Mouse (Mus musculus): ENCODE results near the gene Atp1a1.

Atp1a1 gene

DNA sequence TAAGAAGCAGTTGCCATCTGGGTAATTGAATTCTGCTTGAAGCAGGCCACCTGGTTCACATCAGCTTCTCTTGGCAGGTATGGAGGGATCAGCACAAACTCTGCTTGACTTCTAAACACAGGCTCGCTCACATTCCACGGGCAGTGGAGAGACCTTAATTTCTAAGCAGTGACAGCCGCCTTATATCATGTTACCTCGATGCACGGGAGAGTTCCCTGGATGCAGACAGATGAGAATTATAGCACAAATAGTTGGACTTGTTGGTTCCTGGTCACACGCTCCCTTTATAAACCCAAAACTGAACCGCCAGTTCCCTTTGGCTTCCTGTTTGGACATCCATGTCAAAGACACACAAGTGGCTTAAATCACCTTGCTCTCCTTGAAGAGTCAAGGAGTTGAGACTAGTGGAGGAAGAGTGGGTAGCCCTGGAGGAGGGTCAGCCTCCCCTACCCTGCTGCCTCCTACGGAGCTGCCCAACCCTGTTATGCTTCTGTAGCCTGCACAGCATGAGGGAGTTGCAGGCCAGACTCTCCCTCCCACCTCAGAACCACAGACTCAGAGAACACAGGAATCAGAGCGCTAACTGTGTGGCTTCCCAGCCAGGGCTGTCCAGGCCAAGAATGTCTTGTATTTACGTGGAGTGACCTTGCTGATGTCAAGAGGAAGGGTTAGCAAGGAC is 7.5 kb upstream of the Atp1a1 start:
- DNase-seq (ENCODE audit: low spot score in 2 of 2), result no peak

DNA sequence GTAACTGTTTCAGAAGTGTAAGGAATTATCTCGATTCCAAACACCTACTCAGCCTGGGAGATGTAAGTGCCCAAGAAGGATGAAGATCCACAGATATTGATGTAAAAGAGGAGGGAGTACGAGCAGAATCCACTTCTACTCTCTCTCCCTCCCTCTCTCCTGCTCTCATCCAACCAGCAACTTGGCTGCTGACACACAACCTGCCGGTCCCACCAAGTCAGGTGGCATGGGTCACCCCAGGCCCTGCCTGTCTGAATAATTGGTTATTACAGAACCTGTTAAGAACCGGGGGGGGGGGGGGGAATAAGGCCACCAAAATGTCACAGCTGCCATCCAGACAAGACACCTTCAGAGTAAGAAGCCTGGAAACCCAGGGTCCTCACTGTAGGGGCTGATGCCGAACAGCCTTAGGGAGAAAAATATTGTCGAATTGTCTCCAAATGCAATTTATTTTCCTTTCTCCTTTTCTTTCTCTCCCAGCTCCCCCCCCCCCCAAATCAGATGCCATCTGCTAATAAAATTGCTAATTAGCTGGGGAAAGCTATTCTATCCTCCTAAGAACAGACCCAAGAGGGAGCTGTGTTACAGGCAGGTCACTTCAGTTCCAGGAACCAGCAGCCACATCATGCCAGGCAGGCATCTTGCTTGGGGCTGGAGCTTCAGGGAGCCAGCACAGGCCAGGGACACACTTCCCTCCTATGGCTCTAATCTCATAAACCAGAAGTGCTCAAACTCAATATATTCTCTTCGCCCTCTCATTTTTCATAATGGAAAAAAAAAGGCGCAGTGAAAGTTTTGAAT is 6.7 kb upstream of the Atp1a1 start:
- no peak for DNase-seq (ENCODE audit: low spot score in 2 of 2)

DNA sequence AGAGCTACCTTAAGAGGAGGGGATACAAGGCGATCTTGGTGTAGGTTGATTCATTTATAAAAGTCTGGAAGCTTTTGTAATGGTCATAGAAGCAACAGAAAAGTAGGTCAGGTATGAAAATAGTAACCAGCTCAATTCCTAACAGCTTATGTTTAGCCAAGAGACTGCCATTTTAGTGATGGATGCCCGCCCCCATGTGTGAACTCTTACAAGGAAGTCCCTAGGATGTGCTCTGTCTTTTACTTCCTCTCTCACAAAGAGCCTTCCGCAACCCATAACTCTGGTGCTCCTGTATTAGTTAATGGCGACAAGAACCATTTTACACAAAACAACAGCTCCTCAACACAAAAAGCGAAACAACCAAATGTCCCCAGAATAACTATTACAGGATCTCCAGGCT is 4.8 kb upstream of the Atp1a1 start:
- no peak for DNase-seq (ENCODE audit: low spot score in 2 of 2)

DNA sequence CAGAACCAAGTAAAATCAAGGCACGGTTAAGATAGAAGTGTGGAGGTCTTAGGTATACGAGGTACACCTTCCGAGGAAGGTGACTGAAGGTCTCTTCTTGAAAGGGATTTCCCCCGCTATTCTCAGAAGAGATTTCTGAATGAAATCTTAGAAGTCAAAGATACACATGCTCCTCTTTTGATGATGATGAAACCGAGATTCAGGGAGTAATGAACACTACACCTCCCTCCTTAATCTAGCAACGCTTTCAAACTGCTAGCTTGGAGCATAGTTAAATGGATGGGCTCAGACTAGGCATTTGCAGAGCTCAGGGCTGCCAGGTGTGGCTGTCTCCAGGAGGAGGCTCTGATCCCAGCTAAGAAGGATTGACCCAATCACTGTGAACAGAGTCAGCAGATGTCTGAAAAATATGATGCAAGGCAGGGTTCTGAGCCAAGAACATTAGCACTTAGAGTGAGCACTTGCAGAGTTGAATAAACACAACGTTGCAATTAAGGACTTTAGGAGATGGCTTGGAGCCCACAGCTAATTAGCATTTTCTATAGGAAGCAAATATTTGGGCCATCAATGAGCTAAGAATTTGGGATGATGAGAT is 2.5 kb upstream of the Atp1a1 start:
- no peak for DNase-seq (ENCODE audit: low spot score in 2 of 2)

DNA sequence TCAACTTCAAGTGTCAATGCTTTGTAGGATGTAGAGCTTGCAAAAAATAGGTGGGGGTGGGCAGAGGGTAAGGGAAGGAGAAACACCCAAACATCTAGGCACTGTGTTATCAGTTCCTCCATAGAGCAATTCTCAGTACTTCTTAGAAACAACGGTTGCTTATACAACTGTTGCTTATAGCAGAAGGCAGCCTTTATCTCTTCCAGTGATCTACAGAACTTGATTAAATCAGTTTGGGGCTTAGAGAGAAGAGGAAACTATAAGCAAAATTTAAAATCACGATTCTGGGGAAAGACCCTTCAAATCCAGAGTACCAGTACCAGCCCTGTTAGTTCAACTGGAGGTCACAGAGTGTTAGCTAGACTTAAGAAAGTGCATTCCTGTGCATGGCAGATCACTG is 1.2 kb upstream of the Atp1a1 start:
- no peak for DNase-seq (ENCODE audit: low spot score in 2 of 2)

DNA sequence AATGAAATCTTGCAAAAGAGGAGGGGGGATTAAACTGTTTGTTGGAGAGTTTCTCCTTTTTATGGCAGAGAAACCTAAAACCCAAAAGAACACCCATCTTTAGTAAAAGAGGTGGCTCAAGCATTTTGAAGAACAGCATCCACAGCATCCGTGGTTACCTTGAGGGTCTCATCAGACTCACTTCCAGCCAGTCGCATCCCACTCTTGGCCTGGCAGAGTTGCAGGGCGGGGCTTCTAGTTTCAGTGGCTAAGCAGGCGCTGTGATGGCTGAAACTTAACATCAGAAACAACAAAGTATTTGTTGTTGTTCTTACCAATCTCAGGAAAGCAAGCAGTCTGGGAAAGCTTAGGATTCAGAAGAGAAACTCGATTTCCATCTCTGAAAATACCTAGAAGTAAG is 807 bp upstream of the Atp1a1 start:
- DNase-seq (ENCODE audit: low spot score in 2 of 2), result no peak

DNA sequence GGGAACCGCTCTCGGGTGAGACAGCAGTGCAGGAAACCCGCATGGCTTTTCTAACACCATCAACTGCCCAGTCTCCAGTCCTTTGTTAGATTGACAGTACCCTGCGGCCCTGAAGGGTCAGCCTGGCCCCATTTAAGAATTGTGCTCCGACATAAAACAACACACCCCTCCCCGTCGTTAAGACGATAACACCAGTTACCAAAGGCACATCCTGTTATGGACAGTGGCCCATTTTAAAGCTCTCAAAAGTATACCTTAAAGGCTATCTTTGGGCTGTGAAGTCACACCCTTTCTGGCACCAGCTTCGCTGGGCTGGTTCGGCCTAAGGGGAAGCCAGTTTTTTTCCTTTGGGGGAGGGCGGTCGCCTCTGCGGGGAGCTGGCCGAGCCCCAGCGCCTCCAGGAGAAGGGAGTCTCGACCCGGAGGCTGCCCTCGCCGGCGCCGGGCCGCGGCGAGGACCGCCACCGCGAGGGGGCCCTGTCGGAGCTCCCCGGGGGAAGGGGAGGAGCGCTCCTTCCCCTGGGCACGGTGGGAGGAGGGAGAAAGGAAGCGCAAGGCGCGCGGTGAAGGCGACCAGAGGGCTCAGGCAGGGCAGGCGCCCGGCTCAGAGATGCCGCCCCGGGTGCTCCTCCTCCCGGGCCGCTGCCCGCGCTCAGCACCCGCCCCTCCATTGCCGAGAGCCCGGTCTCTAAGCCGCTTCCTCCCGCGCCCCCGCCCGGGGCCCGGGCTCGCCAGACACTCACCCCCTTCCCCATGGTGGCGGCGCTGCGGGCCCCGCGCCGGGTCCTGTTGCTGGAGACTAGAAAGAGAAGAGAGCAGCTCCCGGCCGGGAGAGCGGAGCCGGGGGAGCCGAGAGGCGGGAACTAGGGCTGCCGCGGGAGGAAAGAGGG is 579 bp downstream of the Atp1a1 start:
- peak; percentile 74 to 80 for DNase-seq (ENCODE audit: low spot score in 2 of 2)

DNA sequence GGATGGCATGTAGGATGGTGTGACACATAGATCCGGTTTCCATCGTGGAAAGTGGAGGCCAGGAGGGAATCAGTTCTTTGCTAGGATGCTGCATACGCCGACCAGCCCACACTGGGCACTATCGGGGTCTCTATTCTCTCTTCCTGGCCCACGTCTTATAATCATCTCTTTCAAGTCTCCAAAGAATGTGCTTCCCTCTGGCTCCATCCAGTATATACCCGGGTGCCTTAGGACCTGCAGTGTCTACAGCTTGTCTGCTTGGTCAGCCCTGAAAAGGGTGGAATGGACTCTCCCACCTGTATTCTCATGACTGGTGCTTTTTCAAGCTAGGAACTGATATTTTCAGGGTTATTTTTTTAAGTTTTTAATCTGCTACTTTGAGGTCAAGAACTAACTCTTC is 1.3 kb downstream of the Atp1a1 start:
- no peak for DNase-seq (ENCODE audit: low spot score in 2 of 2)

DNA sequence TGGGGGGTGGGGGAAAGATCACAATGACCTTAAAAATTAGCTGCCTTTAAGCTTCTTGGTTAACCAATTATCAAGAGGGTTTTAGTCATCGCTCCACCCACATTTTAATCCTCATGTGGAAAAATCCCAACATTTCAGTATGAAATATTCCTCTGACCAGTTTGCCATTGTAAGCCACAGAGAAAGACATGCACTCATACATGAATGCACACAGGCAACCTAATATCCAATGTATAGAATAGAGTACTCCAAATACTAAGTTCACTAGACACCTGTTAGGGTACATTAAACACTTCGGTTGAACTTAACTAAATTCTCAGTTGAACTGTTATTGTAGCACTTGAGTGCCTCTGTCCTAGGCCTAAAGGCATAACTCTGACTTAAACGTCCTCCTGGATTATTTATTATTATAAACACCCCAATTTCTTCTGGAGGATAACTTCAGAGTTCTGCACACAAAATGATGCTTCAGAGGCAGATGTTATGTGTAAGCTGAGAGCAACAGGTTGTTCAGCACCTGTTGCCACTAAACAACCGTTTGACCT is 1.9 kb downstream of the Atp1a1 start:
- no peak for DNase-seq (ENCODE audit: low spot score in 2 of 2)

DNA sequence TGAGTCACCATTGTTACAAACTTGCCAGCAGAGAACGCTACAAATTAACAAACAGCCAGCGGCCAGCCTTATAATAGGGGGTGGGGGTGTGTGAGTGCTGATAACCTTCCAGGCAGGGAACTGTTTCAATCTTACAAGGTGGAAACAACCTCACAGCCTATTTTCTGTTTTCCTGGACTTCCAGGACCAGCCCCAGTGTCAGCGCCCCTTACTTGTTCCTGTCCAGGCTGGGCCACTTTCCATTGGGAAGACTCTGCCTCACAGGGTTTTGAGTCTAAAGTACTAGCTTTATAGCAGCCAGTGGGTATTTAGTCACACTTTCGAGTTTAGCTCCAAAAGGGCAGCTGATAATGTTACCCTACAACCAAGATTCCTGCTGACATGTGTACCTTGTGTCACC is 2.8 kb downstream of the Atp1a1 start:
- no peak for DNase-seq (ENCODE audit: low spot score in 2 of 2)

DNA sequence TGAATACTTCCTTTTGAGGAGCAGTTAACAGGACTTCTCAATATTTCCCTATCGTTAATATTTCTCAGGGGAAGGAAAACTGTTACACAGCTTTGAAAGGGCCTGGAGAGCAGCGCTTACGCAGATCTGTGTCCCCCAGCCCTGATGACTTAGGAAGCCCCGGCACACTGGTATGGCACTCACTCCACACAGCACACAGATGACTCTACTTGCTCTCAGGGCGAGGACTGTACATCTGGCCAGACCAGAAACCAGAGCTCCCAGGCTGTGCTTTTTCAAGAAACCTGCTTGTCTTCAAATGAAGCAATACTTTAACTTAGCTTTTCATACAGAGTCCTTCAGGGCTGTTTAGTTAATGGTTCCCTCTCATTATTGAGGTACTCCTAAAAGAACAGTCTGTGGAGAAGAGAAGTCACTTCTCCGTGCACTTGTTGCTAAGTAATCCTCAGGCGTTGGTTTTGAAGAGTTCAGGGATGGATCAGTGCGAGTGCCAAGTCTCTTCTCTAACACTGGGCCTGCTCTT is 3.4 kb downstream of the Atp1a1 start:
- DNase-seq (ENCODE audit: low spot score in 2 of 2), result no peak

DNA sequence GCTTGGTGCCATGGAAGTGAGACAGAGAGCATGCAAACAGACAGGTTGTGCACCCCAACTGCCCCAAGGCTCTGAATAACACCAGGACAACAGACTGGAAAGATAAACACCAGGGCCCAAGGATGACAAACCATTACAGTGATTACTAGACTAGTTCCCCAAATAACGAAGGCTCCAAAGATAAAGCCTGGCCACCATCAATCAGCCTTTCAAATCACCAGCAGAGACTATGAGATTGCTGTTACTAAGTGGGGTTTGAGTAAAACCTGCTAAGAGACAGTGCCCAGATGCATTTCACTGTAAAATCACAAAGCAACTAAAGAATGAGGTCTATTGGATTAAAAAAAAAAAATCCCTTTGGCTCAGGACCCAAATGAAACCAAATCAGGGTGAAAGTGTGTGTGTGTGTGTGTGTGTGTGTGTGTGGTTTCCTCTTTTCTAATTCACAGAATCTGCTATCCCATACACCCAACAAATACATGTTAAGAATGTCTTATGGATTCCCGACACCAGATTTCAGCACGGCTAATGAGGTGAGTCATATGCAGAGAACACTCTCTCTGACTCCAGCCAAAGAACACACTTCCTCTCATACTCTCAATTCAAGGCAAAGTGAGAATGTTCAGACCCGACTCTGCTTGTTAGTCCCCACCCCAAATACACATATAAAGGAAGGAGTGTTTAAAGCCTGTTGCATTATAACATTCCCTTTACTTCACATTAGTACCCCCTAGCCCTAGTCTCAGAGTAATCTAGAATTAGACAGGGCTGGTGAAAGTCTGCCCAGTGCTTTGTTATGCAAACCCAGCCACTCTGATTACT is 4.4 kb downstream of the Atp1a1 start:
- no peak for DNase-seq (ENCODE audit: low spot score in 2 of 2)

DNA sequence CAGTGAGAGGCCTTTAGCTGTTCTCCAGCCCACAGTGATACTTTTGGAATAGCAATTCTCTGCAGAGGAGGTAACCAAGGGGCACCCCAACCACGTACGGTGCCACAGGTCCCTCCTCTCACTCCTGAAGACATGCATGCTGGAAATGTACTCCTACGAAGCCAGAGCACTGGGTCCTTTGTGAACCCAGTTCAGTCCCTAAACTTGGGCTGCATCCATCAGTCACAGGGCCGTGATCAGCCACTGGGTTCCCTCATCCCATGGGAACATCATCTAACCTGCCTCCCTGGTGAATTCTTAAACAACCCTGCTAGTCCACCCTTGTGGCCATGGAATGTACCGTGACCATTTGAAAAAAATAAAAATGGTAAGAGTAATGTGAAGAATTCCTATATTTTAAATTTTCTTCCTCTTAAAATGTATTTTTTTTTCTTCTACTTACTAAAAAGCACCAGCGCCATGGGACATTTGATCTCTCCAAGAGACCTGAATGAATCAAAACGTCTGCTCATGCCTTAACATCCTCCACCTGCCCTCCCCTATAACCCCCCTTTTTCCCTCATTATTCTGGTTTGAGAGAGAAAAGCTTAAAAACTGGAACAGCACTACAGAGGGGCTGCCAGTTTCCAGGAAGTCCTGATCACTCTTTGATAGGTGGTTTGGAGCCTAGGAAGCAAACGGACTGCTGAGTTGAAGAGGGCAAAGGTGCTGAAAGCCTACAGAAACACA is 5.1 kb downstream of the Atp1a1 start:
- no peak for DNase-seq (ENCODE audit: low spot score in 2 of 2)

DNA sequence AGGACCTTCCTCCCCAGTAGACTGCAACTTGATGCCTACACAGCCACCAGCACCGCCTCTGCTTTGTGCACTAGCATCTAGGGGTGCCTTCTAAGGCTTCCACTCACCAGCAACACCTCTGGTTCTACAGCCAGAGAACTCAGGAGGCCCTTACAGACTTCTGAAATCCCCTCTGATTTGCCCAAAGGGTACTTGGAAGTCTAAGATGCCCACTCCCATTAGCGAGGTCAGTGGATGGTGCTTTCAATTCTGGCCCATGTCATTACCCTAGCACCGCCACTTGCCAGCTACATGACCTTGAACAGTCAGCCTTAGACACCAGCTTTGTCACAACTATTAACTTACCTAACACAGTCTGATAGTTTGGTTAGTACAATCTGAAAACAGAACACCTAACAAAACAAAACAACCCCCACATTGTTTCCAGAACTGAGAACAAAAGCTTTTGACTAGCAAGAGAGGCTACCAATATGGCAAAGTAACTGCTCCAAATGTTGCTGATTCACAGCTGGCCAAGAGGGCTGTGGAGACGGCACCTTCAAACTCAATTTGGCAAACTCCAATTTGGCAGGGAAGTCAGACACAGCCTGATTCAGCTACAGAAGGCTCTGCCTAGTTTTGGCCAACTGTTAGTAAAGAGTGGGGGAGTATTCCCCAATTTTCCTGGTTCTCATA is 6.1 kb downstream of the Atp1a1 start:
- no peak for DNase-seq (ENCODE audit: low spot score in 2 of 2)

DNA sequence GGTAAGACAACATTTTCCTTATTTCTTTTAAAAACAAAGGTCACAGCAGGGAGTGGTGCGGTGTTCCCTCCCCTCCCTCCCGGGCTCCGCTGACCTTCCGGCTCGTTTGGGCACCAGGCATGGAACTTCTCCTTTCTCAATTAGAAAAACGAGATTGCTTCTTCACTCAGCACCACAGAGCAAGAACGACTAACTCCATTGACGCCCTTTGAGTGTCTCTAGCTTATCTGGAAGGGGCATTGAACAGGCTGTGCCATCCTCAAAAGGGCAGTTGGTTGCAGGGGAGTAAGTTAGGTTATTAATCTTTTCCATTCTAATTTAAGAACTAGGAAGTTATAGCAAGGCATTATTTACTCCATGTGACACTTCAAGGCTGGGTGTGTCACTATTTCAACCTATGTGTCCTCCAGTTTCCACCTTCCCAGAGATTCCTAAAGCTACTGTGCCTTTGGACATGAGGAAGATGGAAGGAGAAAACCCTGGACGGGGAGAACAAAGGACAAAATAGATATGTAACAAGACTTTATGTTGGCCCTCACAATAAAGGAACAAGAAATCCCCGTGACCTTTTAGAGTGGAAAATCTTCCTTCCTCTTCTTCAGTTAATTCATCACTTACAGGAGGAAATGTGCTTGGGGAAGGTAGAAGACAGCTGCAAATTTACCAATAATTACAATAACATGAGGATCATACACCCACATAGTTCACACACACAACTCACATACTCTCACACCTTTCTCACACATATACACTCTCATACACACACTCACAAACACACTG is 7.0 kb downstream of the Atp1a1 start:
- no peak for DNase-seq (ENCODE audit: low spot score in 2 of 2)

DNA sequence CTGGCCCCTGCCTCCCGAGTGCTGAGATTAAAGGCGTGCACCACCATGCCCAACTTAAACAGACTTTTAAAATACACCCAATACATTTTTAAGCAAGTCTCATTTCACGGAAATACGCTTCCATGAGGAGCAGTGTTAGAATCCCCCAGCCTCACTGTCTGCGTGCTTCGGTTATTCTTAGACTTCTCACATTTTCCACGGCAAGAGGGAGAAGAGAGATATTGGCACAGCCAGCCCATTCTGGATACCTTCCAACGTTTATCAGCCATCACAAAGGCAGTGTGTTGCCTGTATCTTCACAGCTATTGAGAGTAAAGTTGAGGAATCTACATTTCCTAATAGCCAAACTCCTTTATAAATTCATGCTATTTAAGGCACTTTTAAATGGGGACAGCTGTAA is 7.8 kb downstream of the Atp1a1 start:
- peak; percentile 65 to 70 for DNase-seq (ENCODE audit: low spot score in 2 of 2)

DNA sequence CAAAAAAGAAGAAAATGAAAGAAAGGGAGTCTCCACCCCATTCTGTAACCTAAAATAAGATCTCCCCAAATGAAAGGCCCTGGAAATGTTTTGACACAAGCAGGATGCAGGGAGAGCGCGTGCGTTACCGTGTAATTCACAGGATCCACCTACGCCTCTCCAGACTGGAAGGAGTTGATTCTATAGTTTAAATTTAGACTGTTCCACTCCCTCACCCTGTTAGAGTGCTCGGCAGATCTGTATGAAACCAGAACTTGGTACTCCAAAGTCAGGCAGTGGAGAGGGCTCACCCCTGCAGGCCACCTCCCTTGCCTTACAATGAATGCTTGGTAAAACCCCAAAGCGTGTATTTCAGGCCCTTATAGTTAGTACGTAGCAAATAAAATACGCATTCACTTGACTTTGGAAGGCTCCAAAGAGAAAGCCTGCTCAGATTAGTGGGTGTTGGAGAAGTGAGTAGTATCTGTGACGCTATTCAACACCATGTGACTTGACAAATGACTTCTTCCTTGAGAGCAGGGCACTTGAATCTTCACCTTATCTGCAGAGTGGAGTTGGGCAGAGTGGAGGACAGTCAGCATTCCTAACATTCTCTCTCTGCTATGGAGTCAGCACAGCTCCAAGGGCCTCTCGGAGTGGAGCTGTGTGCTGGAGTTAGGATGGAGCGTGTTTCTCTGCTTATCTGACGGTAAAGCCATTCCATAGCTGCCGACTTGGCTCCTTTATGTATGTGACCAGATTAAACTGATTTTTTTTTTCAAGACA is 8.4 kb downstream of the Atp1a1 start:
- DNase-seq (ENCODE audit: low spot score in 2 of 2), result peak; percentile 69 to 77

DNA sequence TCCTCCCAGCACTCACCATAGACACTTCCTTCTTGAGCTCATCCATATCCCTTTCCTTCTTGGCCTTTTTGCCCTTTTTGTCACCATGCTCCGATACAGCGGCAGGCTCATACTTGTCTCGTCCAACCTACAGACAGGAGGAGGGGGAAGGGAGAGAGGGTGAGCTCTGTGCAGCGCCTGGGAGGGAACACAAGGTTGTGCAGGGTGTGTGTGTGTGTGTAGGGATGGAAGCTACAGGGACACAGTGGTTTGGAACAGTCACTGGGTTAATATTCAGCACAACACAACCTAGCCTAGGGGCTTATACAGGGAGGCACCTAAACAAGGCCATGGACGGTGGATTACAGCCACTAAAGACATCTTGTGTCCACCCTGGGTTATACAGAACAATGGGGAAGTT is 9.5 kb downstream of the Atp1a1 start:
- DNase-seq (ENCODE audit: low spot score in 2 of 2), result no peak

All from right cerebral cortex, postnatal 10 days (tissue).